Mouse (Mus musculus) thymus, adult 2 months (tissue): ENCODE data around the gene Mtfr1l. TPM values are rescaled to one million over a fixed set of nuclear protein-coding genes. Genes with fewer than 3 reads are reported as not detected.

ENCODE experiments used
- DNase-seq: peaks from one replicate; pipeline ENCODE4 v3.0.0; 2021
- H3K27ac ChIP-seq: fragments of 200-500 bp; 2 replicates; pipeline ENCODE4 v1.5.1; 2012; ENCODE audit warnings: low read length, control low read depth; ENCODE audit not compliant: control insufficient read depth, insufficient read depth
- H3K27me3 ChIP-seq: fragments of 200-500 bp; 2 replicates; pipeline ENCODE4 v1.6.1; 2012; ENCODE audit warnings: mild to moderate bottlenecking, low read length, moderate library complexity, mixed read lengths; ENCODE audit not compliant: control insufficient read depth, insufficient read depth
- H3K36me3 ChIP-seq: fragments of 200-500 bp; 2 replicates; pipeline ENCODE4 v1.6.1; 2012; ENCODE audit warnings: mild to moderate bottlenecking, low read length, moderate library complexity; ENCODE audit not compliant: control insufficient read depth, insufficient read depth
- H3K4me1 ChIP-seq: fragments of 200-500 bp; replicated peaks from 2 replicates; pipeline ENCODE4 v1.6.1; 2012; ENCODE audit warnings: low read length; ENCODE audit not compliant: control insufficient read depth, insufficient read depth
- H3K4me3 ChIP-seq: fragments of 200-500 bp; 2 replicates; pipeline ENCODE4 v1.5.1; 2012; ENCODE audit warnings: mild to moderate bottlenecking, low read length, control low read depth, moderate library complexity; ENCODE audit not compliant: control insufficient read depth, insufficient read depth
- CTCF ChIP-seq: fragments of 200-500 bp; IDR thresholded peaks from 2 replicates; pipeline ENCODE4 v1.5.1; 2012; ENCODE audit warnings: mild to moderate bottlenecking, control low read depth, low read length, moderate library complexity, borderline replicate concordance; ENCODE audit not compliant: control insufficient read depth, poor library complexity, insufficient read depth; ENCODE audit errors: extremely low read depth
- POLR2A ChIP-seq: fragments of 200-500 bp; IDR thresholded peaks from 2 replicates; pipeline ENCODE4 v1.6.1; 2012; ENCODE audit warnings: mild to moderate bottlenecking, low read length, control low read depth, moderate library complexity; ENCODE audit not compliant: control insufficient read depth, poor library complexity, insufficient read depth; ENCODE audit errors: extremely low read depth
- WGBS: fragments of 180-500 bp; shearing (Covaris S2); methylation state at CpG from one replicate; pipeline ENCODE4 v1.1.7; 2018; 5-methylcytosine and 5-hydroxymethylcytosine counted together
- polyA plus RNA-seq: library from polyadenylated mRNA; depleted of rRNA; stranded (reverse); fragments of >200 nt; gene quantifications from 2 replicates; pipeline ENCODE4 v1.2.3, GENCODE M21; 2012

The Mtfr1l gene
- polyA plus RNA-seq, 1 experiment = 77.3 TPM

GRCm38 (mm10) chr4:134557626-134558249 lies 22.6 kb upstream of the Mtfr1l start:
- H3K27me3 ChIP-seq = no peaks in the 10 kb centered on the region
- DNase-seq = no peak
- H3K36me3 ChIP-seq = no peaks in the 10 kb centered on the region
- WGBS = 6% methylated on average over 16 of the region's 16 CpGs
- no peak overlapping the region for H3K4me3 ChIP-seq
- TF ChIP-seq CTCF (no peak), POLR2A (no peak)
- H3K27ac ChIP-seq = peak overlapping the region; percentile 1; the same call in 1 of the 2 replicates
- H3K4me1 ChIP-seq = peaks cover 15% of the 10 kb centered on the region

- H3K4me1 ChIP-seq = peaks cover 15% of the 10 kb centered on the region
- H3K36me3 ChIP-seq = no peaks in the 10 kb centered on the region
- H3K4me3 ChIP-seq = no peak overlapping the region
- DNase-seq = no peak
- H3K27me3 ChIP-seq = 0 out of 2 replicates have a peak, but pooled peaks cover 4% of the 10 kb centered on the region
- 82% methylated on average over 8 of the region's 8 CpGs for WGBS
- TF ChIP-seq POLR2A (no peak), CTCF (no peak)
- H3K27ac ChIP-seq = no peak overlapping the region
Measured at GRCm38 (mm10) chr4:134555956-134556580, 20.9 kb upstream of the Mtfr1l start.

GRCm38 (mm10) chr4:134553631-134554030 lies 18.4 kb upstream of the Mtfr1l start:
- Histone ChIP-seq H3K36me3 (no peaks in the 10 kb centered on the region), H3K27me3 (peaks cover 4% of the 10 kb centered on the region; the same call in 1 of the 2 replicates), H3K4me3 (no peak overlapping the region), H3K4me1 (peaks cover 7% of the 10 kb centered on the region), H3K27ac (no peak overlapping the region)
- DNase-seq = no peak
- TF ChIP-seq CTCF = no peak
- no peak for TF ChIP-seq POLR2A
- WGBS = 96% methylated on average over 1 of the region's 1 CpGs

DNA sequence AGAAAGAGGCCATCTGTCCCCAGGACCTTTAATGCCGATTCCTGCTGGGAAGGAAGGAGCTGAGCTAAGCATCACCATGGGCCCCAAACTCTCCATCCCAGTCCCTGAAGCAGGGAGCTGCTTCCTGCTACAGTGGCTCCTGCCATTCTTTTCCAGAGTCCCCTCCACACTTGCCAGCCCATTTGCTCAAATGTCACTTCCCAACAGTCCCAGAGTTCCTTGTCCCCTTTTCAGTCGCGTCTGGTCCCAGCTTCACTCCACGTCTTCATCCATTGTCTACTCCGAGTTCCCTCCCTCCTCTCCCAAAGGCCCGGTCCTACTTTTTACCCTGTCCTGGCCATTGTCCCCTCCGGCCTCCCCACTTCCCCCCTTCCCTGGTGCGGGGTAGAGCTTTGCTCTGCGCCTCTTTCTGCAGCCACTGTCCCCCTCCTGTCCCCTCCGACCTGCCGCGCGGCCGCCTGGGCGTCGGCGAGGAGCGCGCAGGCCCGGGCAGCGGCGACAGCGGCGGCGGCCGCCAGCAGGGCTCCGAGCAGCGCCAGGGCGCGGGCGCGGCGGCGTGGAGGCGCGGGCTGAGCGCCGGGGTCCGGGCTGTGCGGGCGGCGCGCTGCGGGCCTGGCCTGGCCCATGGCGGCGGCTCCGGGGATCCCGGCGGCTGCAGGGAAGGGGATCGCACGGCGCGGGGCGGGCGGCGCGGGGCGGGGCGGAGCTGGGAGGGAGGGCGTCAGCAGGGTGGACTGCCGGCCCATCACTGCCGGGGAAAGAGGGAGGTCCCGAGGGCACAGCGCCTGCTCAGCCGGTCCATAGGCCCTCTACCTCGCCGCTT lies 16.5 kb upstream of the Mtfr1l start, which contains the start of gene Selenon:
TSS of gene Selenon (minus strand) at position 673 of the 823 bp plus-strand sequence.
- no peak within 1 kb of the TSS for H3K27ac ChIP-seq
- DNase-seq = no peak
- TF ChIP-seq CTCF (no peak), POLR2A (no peak)

GRCm38 (mm10) chr4:134549899-134550298 lies 14.7 kb upstream of the Mtfr1l start:
- H3K27me3 ChIP-seq = peaks cover 4% of the 10 kb centered on the region; the same call in 1 of the 2 replicates

More for the DNA sequence above, 16.5 kb upstream of the Mtfr1l start, which contains the start of gene Selenon:
- Histone ChIP-seq H3K4me1 (peaks cover 11% of the 10 kb centered on the region), H3K36me3 (no peaks in the 10 kb centered on the region), H3K27me3 (peaks cover 4% of the 10 kb centered on the region; the same call in 1 of the 2 replicates), H3K4me3 (peak within 1 kb of the TSS; percentile 9)
- WGBS = 9% methylated on average over 67 of the region's 67 CpGs

More at GRCm38 (mm10) chr4:134549899-134550298, 14.7 kb upstream of the Mtfr1l start:
- Histone ChIP-seq H3K4me3 (no peak overlapping the region), H3K36me3 (no peaks in the 10 kb centered on the region), H3K4me1 (peaks cover 11% of the 10 kb centered on the region), H3K27ac (no peak overlapping the region)
- TF ChIP-seq CTCF (no peak), POLR2A (no peak)
- WGBS = 98% methylated on average over 8 of the region's 8 CpGs
- DNase-seq = no peak
